Mouse (Mus musculus) megakaryocyte, embryonic 14.5 days (primary cell): ENCODE measurements around the gene Gm3252. TPM values are rescaled to one million over a fixed set of nuclear protein-coding genes. Genes with fewer than 3 reads are reported as not detected.
"Not testable (repeated sequence)": the region's sequence is repeated elsewhere in the genome, so short reads cannot be mapped to it uniquely, and the experiment has no call there.

ENCODE experiments used
- H3K27me3 ChIP-seq: replicated peaks from 2 replicates; pipeline ENCODE3; 2012; ENCODE audit warnings: inconsistent platforms
- H3K36me3 ChIP-seq: replicated peaks from 2 replicates; pipeline ENCODE3; 2012; ENCODE audit warnings: low read length, inconsistent platforms, mixed read lengths
- H3K4me1 ChIP-seq: 2 replicates; pipeline ENCODE4 v1.6.1; 2012; ENCODE audit warnings: inconsistent platforms
- H3K4me3 ChIP-seq: replicated peaks from 2 replicates; pipeline ENCODE3; 2012; ENCODE audit warnings: moderate library complexity, mild to moderate bottlenecking, inconsistent platforms
- H3K9me3 ChIP-seq: 2 replicates; pipeline ENCODE4 v1.6.1; 2012; ENCODE audit warnings: inconsistent platforms
- polyA plus RNA-seq: library from polyadenylated mRNA; stranded (reverse); fragments of >175 nt; gene quantifications from 2 replicates; pipeline ENCODE4 v1.2.3, GENCODE M21; 2012; ENCODE audit warnings: low replicate concordance; ENCODE audit not compliant: insufficient read depth

The Gm3252 gene
- polyA plus RNA-seq: not detected in 2 replicates

DNA sequence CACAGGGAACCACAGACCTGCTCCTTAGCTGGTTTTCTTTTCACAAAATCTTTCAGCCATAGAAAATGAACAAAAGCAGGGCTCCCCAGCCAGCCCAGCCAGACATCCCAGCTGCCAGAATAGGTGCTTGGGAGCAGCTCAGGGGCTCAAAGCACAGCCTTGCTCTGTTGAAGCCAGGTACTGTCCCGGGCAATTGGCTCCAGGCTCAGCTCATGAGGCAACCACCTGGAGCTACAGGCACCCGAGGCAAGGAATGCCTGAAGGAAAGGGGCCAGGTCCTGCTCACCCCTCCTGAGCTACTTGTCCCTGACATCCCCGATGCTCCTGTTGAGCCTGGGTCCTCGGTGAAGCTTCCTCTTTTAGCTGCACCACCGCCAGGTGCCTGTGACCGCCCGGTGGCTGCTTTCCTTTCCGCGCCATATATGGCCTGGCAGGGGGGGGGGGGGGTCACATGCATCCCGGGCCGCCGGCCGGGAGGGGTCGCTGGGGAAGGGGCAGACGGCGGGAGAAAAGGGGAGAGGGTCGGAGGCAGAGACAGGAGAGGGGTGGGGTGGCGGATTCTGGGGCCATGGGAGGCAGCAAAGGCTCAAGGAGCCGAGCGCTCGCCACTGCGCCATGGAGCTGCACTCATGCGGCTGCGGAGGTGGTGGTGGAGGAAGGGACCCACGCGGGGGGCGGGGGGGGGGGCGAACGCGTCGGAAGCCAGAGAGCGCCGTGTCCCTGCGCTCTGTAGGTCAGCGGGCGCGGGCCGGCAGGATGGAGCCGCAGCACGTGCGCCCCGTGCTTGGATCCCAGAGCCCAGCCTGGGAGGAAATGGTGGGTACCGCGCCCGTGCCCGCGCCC, at the start of gene Gm3252:
Gene Gm3252 (plus strand): TSS at position 738 of the 843 bp plus-strand sequence.
- H3K4me3 ChIP-seq, H3K4me1 ChIP-seq, H3K36me3 ChIP-seq, H3K9me3 ChIP-seq, H3K27me3 ChIP-seq: not testable (repeated sequence)

DNA sequence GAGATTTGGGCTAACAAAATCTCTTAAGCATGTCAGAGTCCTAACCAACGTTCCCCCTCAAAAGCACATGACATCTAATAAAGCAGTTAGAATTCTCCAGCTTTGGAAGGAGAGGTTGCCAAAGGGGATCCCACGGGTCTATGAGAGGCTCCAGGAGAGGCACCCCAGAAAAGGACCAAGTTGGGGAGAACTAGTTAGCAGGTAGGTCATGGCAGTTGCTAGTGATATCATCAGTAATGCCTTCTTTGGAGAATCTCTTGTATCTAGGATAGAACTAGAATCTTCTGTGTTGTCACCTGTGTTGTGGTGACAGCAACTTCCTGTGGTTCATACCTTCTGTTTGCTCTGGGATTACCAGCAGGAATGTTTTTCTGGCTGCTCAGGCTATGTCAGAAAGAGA, 17.6 kb upstream of the Gm3252 start, which contains the start of gene Gm7876:
Gene Gm7876 (plus strand): TSS at position 301 of the 400 bp plus-strand sequence.
- H3K4me1 ChIP-seq, H3K9me3 ChIP-seq, H3K36me3 ChIP-seq, H3K27me3 ChIP-seq, H3K4me3 ChIP-seq: not testable (repeated sequence)

DNA sequence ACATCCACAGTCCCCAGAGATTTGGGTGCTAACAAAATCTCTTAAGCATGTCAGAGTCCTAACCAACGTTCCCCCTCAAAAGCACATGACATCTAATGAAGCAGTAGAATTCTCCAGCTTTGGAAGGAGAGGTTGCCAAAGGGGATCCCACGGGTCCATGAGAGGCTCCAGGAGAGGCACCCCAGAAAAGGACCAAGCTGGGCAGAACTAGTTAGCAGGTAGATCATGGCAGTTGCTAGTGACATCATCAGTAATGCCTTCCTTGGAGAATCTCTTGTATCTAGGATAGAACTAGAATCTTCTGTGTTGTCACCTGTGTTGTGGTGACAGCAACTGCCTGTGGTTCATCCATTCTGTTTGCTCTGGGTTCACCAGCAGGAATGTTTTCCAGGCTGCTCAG, 49.5 kb downstream of the Gm3252 start, which contains the start of gene Gm9602:
Gene Gm9602 (plus strand): TSS at position 301 of the 400 bp plus-strand sequence.
- H3K27me3 ChIP-seq, H3K9me3 ChIP-seq, H3K36me3 ChIP-seq, H3K4me3 ChIP-seq, H3K4me1 ChIP-seq: not testable (repeated sequence)

Other genes starting within 250 kb of the Gm3252 start
- gene Gm3182, start 245.0 kb upstream of the Gm3252 start, polyA plus RNA-seq: not detected in 2 replicates
- gene Gm3047, start 171.4 kb upstream of the Gm3252 start, polyA plus RNA-seq: not detected in 2 replicates
- gene Gm8159, start 94.4 kb upstream of the Gm3252 start, polyA plus RNA-seq: not detected in 2 replicates
- not detected in 2 replicates for gene Gm3239, start 62.6 kb upstream of the Gm3252 start, polyA plus RNA-seq
- gene Gm7876, start 17.5 kb upstream of the Gm3252 start, polyA plus RNA-seq: not detected in 2 replicates
- not detected in 2 replicates for gene Gm9602, start 49.6 kb downstream of the Gm3252 start, polyA plus RNA-seq
- gene Gm3269, start 111.3 kb downstream of the Gm3252 start, polyA plus RNA-seq: 0.08 TPM in 1 of 2 replicates, not detected in the other
- gene Gm3264, start 128.8 kb downstream of the Gm3252 start, polyA plus RNA-seq: not detected in 2 replicates
- not detected in 2 replicates for gene Gm3278, start 165.6 kb downstream of the Gm3252 start, polyA plus RNA-seq